Mouse (Mus musculus) lung, adult 2 months (tissue): Measurements from ENCODE around the gene AL731706.1.

Source experiments
- CTCF ChIP-seq: fragments of 200-500 bp; IDR thresholded peaks from 2 replicates; pipeline ENCODE4 v1.5.1; 2011; ENCODE audit warnings: mild to moderate bottlenecking, low read length, control low read depth; ENCODE audit not compliant: insufficient read depth
- POLR2A ChIP-seq: fragments of 200-500 bp; IDR thresholded peaks from 2 replicates; pipeline ENCODE4 v1.6.1; 2011; ENCODE audit warnings: low read depth, mild to moderate bottlenecking, control low read depth, low read length, borderline replicate concordance; ENCODE audit errors: extremely low read depth

GRCm38 (mm10) chr2:136832936-136833335 lies 58.3 kb downstream of the AL731706.1 start:
- TF ChIP-seq POLR2A, result no peak
- TF ChIP-seq CTCF, result no peak
